Mouse (Mus musculus): ENCODE data around the gene Etv5. TPM values are rescaled to one million over a fixed set of nuclear protein-coding genes. Genes with fewer than 3 reads are reported as not detected.

The Etv5 gene
- polyA plus RNA-seq, 1 experiment from 2014 or later, result 14.3 TPM

DNA sequence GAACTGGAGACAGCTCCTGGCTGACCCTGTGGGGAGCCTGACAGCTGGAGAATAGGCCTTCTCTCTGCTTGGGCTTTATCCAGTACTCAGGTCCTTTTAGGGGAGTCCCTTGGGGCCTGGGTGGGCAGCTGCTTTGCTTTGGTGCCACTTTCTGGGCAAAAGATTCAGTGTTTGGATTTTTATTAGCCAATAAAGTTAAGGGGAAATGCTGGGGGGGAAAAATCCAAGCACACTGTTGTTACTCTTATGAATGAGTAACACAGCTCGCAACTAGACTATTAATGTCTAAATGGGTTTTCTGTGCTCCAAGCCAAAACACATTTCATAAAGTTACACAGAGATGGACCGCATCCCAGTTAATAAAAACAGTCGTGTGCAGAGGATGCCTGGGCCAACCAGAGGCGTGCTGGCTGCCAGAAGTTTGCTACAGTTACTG is 98.3 kb downstream of the Etv5 start:
- 0 out of 2 replicates have a peak, but pooled peaks cover 3% of the 10 kb centered on the region for H3K9me3 ChIP-seq (ENCODE audit: control insufficient read depth, low read length)
- no peaks in the 10 kb centered on the region for H3K4me1 ChIP-seq (ENCODE audit: control insufficient read depth in 2 of 2, insufficient read depth in 2 of 2, low read length in 2 of 2)
- no peak overlapping the region for H3K4me3 ChIP-seq (ENCODE audit: control insufficient read depth in 1 of 2, insufficient read depth in 1 of 2, low read depth in 1 of 2, low read length in 2 of 2)
- H3K27me3 ChIP-seq (ENCODE audit: control insufficient read depth, insufficient read depth, low read length), result no peaks in the 10 kb centered on the region
- H3K36me3 ChIP-seq (ENCODE audit: control insufficient read depth, insufficient read depth, low read length), result no peaks in the 10 kb centered on the region
- 80% methylated on average over 4 of the region's 4 CpGs for WGBS
- no peak overlapping the region for H3K27ac ChIP-seq (replicated peaks in 1 of 2; ENCODE audit: control insufficient read depth in 1 of 2, insufficient read depth in 1 of 2, low read depth in 2 of 2, low read length in 2 of 2)
- H3K4me2 ChIP-seq (ENCODE audit: low read length), result no peak overlapping the region
- no peak for ATAC-seq (ENCODE audit: insufficient number of reproducible peaks, insufficient read depth, low FRiP score, low read depth)
- H3K9ac ChIP-seq (ENCODE audit: low read length), result no peak overlapping the region

GRCm38 (mm10) chr16:22335781-22336180 is 103.7 kb downstream of the Etv5 start:
- Histone ChIP-seq H3K36me3 (ENCODE audit: control insufficient read depth, insufficient read depth, low read length) (no peaks in the 10 kb centered on the region), H3K9ac (ENCODE audit: low read length) (no peak overlapping the region), H3K9me3 (ENCODE audit: control insufficient read depth, low read length) (peaks cover 12% of the 10 kb centered on the region; the same call in 1 of the 2 replicates), H3K27me3 (ENCODE audit: control insufficient read depth, insufficient read depth, low read length) (no peaks in the 10 kb centered on the region), H3K4me1 (ENCODE audit: control insufficient read depth in 2 of 2, insufficient read depth in 2 of 2, low read length in 2 of 2) (no peaks in the 10 kb centered on the region), H3K4me3 (ENCODE audit: control insufficient read depth in 1 of 2, insufficient read depth in 1 of 2, low read depth in 1 of 2, low read length in 2 of 2) (no peak overlapping the region), H3K27ac (replicated peaks in 1 of 2; ENCODE audit: control insufficient read depth in 1 of 2, insufficient read depth in 1 of 2, low read depth in 2 of 2, low read length in 2 of 2) (no peak overlapping the region), H3K4me2 (ENCODE audit: low read length) (no peak overlapping the region)
- no peak for ATAC-seq (ENCODE audit: insufficient number of reproducible peaks, insufficient read depth, low FRiP score, low read depth)
- 58% methylated on average over 3 of the region's 3 CpGs for WGBS

Other genes with a start within 250 kb of the Etv5 start
- 177 and 191 TPM in 2 replicates for gene Tra2b, start 173.7 kb downstream of the Etv5 start, polyA plus RNA-seq (2014; fragmentation: Nextera tagmentation; extraction: Ambion mirVana)
- gene Dgkg, start 217.5 kb upstream of the Etv5 start, polyA plus RNA-seq (2014; fragmentation: Nextera tagmentation; extraction: Ambion mirVana), result 0.42 and 0.47 TPM in 2 replicates

Data from heart, embryonic 14.5 days (tissue).